Mouse (Mus musculus): Measurements from ENCODE around the gene Foxj1. TPM values are rescaled to one million over a fixed set of nuclear protein-coding genes. Genes with fewer than 3 reads are reported as not detected.

The Foxj1 gene
- total RNA-seq, 1 experiment from 2014 or later: not detected

- no peak for ATAC-seq (replicated peaks in 1 of 2; ENCODE audit: insufficient read depth in 1 of 2, low FRiP score in 2 of 2, low TSS enrichment in 1 of 2, low read depth in 1 of 2, poor library complexity in 2 of 2, severe bottlenecking in 2 of 2)
These were observed 51.2 kb downstream of the Foxj1 start for GRCm38 (mm10) chr11:116283982-116284381.

- ATAC-seq (replicated peaks in 1 of 2; ENCODE audit: insufficient read depth in 1 of 2, low FRiP score in 2 of 2, low TSS enrichment in 1 of 2, low read depth in 1 of 2, poor library complexity in 2 of 2, severe bottlenecking in 2 of 2): peak in 1 of 2 experiments; percentile 19; a peak in 1 of 4 replicates
These were observed 52.2 kb downstream of the Foxj1 start for GRCm38 (mm10) chr11:116282912-116283521.

GRCm38 (mm10) chr11:116282089-116282488 lies 53.1 kb downstream of the Foxj1 start:
- ATAC-seq (replicated peaks in 1 of 2; ENCODE audit: insufficient read depth in 1 of 2, low FRiP score in 2 of 2, low TSS enrichment in 1 of 2, low read depth in 1 of 2, poor library complexity in 2 of 2, severe bottlenecking in 2 of 2): peak in 1 of 2 experiments; percentile 34; a peak in 1 of 4 replicates

- ATAC-seq (replicated peaks in 1 of 2; ENCODE audit: insufficient read depth in 1 of 2, low FRiP score in 2 of 2, low TSS enrichment in 1 of 2, low read depth in 1 of 2, poor library complexity in 2 of 2, severe bottlenecking in 2 of 2): no peak
These were observed 53.5 kb downstream of the Foxj1 start for GRCm38 (mm10) chr11:116281671-116282070.

- ATAC-seq (replicated peaks in 1 of 2; ENCODE audit: insufficient read depth in 1 of 2, low FRiP score in 2 of 2, low TSS enrichment in 1 of 2, low read depth in 1 of 2, poor library complexity in 2 of 2, severe bottlenecking in 2 of 2): peak in 1 of 2 experiments; percentile 19; a peak in 1 of 4 replicates
These were observed 54.2 kb downstream of the Foxj1 start, which contains the start of gene Galr2 for GRCm38 (mm10) chr11:116280751-116281663. Gene Galr2 (plus strand): TSS chr11:116280939.

Other genes with a start within 250 kb of the Foxj1 start
- gene Wbp2, start 248.4 kb downstream of the Foxj1 start, total RNA-seq (2017): 38.6 and 44.8 TPM in 2 replicates
- 18.2 and 21.3 TPM in 2 replicates for gene Trim47, start 208.2 kb downstream of the Foxj1 start, total RNA-seq (2017)
- gene Trim65, start 204.3 kb downstream of the Foxj1 start, total RNA-seq (2017): 9.1 TPM in 2 replicates
- gene Mrpl38, start 196.5 kb downstream of the Foxj1 start, total RNA-seq (2017): 17.8 and 19.8 TPM in 2 replicates
- 17.6 and 46.2 TPM in 2 replicates for gene Fbf1, start 167.2 kb downstream of the Foxj1 start, total RNA-seq (2017)
- gene Ten1, start 136.5 kb downstream of the Foxj1 start, total RNA-seq (2017): 12.3 and 22.2 TPM in 2 replicates
- 43.2 and 45.2 TPM in 2 replicates for gene Acox1, start 136.4 kb downstream of the Foxj1 start, total RNA-seq (2017)
- 2.4 and 2.9 TPM in 2 replicates for gene Evpl, start 97.3 kb downstream of the Foxj1 start, total RNA-seq (2017)
- 36.5 and 43.6 TPM in 2 replicates for gene Srp68, start 61.2 kb downstream of the Foxj1 start, total RNA-seq (2017)
- 0.31 TPM in 1 of 2 replicates, not detected in the other for gene Galr2, start 54.5 kb downstream of the Foxj1 start, total RNA-seq (2017)
- 20.4 and 25.8 TPM in 2 replicates for gene Exoc7, start 28.2 kb downstream of the Foxj1 start, total RNA-seq (2017)
- 9.2 and 19.4 TPM in 2 replicates for gene Rnf157, start 77.6 kb upstream of the Foxj1 start, total RNA-seq (2017)
- 51.5 and 101 TPM in 2 replicates for gene Ubald2, start 98.7 kb upstream of the Foxj1 start, total RNA-seq (2017)
- not detected in 2 replicates for gene Qrich2, start 130.8 kb upstream of the Foxj1 start, total RNA-seq (2017)
- gene Prpsap1, start 158.8 kb upstream of the Foxj1 start, total RNA-seq (2017): 29.8 and 51.3 TPM in 2 replicates
- gene Sphk1, start 195.5 kb upstream of the Foxj1 start, total RNA-seq (2017): 3.3 and 19.6 TPM in 2 replicates
- gene Ube2o, start 246.0 kb upstream of the Foxj1 start, total RNA-seq (2017): 8.4 and 8.9 TPM in 2 replicates